Mouse (Mus musculus): ENCODE results near the gene Rbbp4. TPM values are rescaled to one million over a fixed set of nuclear protein-coding genes. Genes with fewer than 3 reads are reported as not detected.

Rbbp4 gene
- polyA plus RNA-seq, 1 experiment = 16.6 TPM

GRCm38 (mm10) chr4:129323491-129323890, 11.7 kb downstream of the Rbbp4 start:
- Histone ChIP-seq H3K4me3 (ENCODE audit: extremely low read depth, insufficient read depth, insufficient read length) (no peak overlapping the region), H3K27me3 (ENCODE audit: control insufficient read depth, insufficient read depth, low read length) (no peaks in the 10 kb centered on the region), H3K4me1 (ENCODE audit: control insufficient read depth, insufficient read depth, insufficient read length) (no peaks in the 10 kb centered on the region; the same call in 1 of the 2 replicates), H3K27ac (ENCODE audit: insufficient read depth, low read length) (no peak overlapping the region), H3K36me3 (ENCODE audit: control insufficient read depth, insufficient read depth, low read length) (peaks cover 30% of the 10 kb centered on the region)
- 85% methylated on average over 1 of the region's 1 CpGs for WGBS
- no peak for DNase-seq (ENCODE audit: low read depth in 1 of 2, low spot score in 2 of 2)
- TF ChIP-seq CTCF (IDR thresholded peaks at IDR 0.05; ENCODE audit: extremely low read depth, insufficient read depth, insufficient read length, insufficient replicate concordance) (no peak), POLR2A (IDR thresholded peaks at IDR 0.05; ENCODE audit: low read depth, low read length) (no peak)

DNA sequence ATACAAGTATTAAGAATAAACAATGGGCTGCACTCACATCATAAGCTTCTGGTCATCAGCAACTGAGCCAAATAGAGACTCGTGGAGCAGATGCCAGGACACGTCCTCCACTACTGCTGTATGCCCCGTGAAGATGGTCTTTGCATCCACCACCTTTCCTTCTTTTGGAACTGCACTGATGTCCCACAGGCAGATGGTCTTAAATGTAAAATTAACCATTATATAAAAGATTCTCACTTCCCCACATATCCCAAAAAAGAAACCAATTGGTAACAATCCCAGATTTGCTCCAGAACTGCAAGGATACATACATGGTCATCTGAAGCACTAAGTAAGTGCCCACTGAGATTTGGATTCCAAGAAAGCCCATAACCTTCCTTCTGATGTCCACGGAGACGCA, 13.1 kb downstream of the Rbbp4 start:
- Histone ChIP-seq H3K27me3 (ENCODE audit: control insufficient read depth, insufficient read depth, low read length) (no peaks in the 10 kb centered on the region), H3K4me1 (ENCODE audit: control insufficient read depth, insufficient read depth, insufficient read length) (no peaks in the 10 kb centered on the region; the same call in 1 of the 2 replicates), H3K36me3 (ENCODE audit: control insufficient read depth, insufficient read depth, low read length) (peaks cover 23% of the 10 kb centered on the region), H3K27ac (ENCODE audit: insufficient read depth, low read length) (no peak overlapping the region), H3K4me3 (ENCODE audit: extremely low read depth, insufficient read depth, insufficient read length) (no peak overlapping the region)
- no peak for DNase-seq (ENCODE audit: low read depth in 1 of 2, low spot score in 2 of 2)
- no peak for TF ChIP-seq CTCF (IDR thresholded peaks at IDR 0.05; ENCODE audit: extremely low read depth, insufficient read depth, insufficient read length, insufficient replicate concordance)
- 91% methylated on average over 5 of the region's 5 CpGs for WGBS

GRCm38 (mm10) chr4:129320876-129321275, 14.3 kb downstream of the Rbbp4 start:
- Histone ChIP-seq H3K4me3 (ENCODE audit: extremely low read depth, insufficient read depth, insufficient read length) (no peak overlapping the region), H3K27me3 (ENCODE audit: control insufficient read depth, insufficient read depth, low read length) (no peaks in the 10 kb centered on the region), H3K27ac (ENCODE audit: insufficient read depth, low read length) (no peak overlapping the region), H3K4me1 (ENCODE audit: control insufficient read depth, insufficient read depth, insufficient read length) (no peaks in the 10 kb centered on the region; the same call in 1 of the 2 replicates), H3K36me3 (ENCODE audit: control insufficient read depth, insufficient read depth, low read length) (peaks cover 26% of the 10 kb centered on the region)
- no peak for DNase-seq (ENCODE audit: low read depth in 1 of 2, low spot score in 2 of 2)
- WGBS = 86% methylated on average over 1 of the region's 1 CpGs
- TF ChIP-seq POLR2A (IDR thresholded peaks at IDR 0.05; ENCODE audit: low read depth, low read length) (no peak), CTCF (IDR thresholded peaks at IDR 0.05; ENCODE audit: extremely low read depth, insufficient read depth, insufficient read length, insufficient replicate concordance) (no peak)

GRCm38 (mm10) chr4:129313886-129314285, 21.3 kb downstream of the Rbbp4 start:
- no peak for DNase-seq (ENCODE audit: low read depth in 1 of 2, low spot score in 2 of 2)
- TF ChIP-seq CTCF (IDR thresholded peaks at IDR 0.05; ENCODE audit: extremely low read depth, insufficient read depth, insufficient read length, insufficient replicate concordance) (no peak), POLR2A (IDR thresholded peaks at IDR 0.05; ENCODE audit: low read depth, low read length) (no peak)
- H3K36me3 ChIP-seq (ENCODE audit: control insufficient read depth, insufficient read depth, low read length) = peaks cover 41% of the 10 kb centered on the region
- no peak overlapping the region for H3K27ac ChIP-seq (ENCODE audit: insufficient read depth, low read length)
- 88% methylated on average over 3 of the region's 3 CpGs for WGBS
- no peaks in the 10 kb centered on the region for H3K4me1 ChIP-seq (ENCODE audit: control insufficient read depth, insufficient read depth, insufficient read length)
- H3K27me3 ChIP-seq (ENCODE audit: control insufficient read depth, insufficient read depth, low read length) = no peaks in the 10 kb centered on the region
- H3K4me3 ChIP-seq (ENCODE audit: extremely low read depth, insufficient read depth, insufficient read length) = no peak overlapping the region

DNA sequence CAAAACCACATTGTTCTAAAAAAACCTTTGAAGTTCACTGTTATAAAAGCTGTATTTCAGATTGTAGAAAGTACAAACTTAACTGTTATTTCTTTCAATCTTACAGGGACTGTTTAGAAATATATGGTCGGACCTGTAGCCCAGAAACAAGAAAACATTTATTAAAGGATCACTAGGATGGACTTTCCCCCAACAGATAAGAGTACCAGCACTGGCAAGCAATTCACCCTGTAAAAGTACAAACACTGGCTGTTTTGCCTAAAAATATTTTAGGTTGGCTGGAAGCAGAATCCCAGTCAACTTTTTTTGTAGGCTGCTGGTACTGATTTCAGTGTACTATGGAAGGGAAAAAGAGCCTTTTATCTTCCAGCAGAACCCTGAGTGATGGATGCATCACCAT, 27.2 kb downstream of the Rbbp4 start:
- peaks cover 25% of the 10 kb centered on the region for H3K36me3 ChIP-seq (ENCODE audit: control insufficient read depth, insufficient read depth, low read length)
- DNase-seq (ENCODE audit: low read depth in 1 of 2, low spot score in 2 of 2) = no peak
- no peak overlapping the region for H3K27ac ChIP-seq (ENCODE audit: insufficient read depth, low read length)
- no peak for TF ChIP-seq CTCF (IDR thresholded peaks at IDR 0.05; ENCODE audit: extremely low read depth, insufficient read depth, insufficient read length, insufficient replicate concordance)
- TF ChIP-seq POLR2A (IDR thresholded peaks at IDR 0.05; ENCODE audit: low read depth, low read length) = no peak
- H3K4me3 ChIP-seq (ENCODE audit: extremely low read depth, insufficient read depth, insufficient read length) = no peak overlapping the region
- no peaks in the 10 kb centered on the region for H3K27me3 ChIP-seq (ENCODE audit: control insufficient read depth, insufficient read depth, low read length)
- WGBS = 95% methylated on average over 1 of the region's 1 CpGs
- H3K4me1 ChIP-seq (ENCODE audit: control insufficient read depth, insufficient read depth, insufficient read length) = no peaks in the 10 kb centered on the region

GRCm38 (mm10) chr4:129304306-129304705, 30.9 kb downstream of the Rbbp4 start:
- WGBS = 84% methylated on average over 1 of the region's 1 CpGs
- peaks cover 9% of the 10 kb centered on the region for H3K36me3 ChIP-seq (ENCODE audit: control insufficient read depth, insufficient read depth, low read length)
- H3K27ac ChIP-seq (ENCODE audit: insufficient read depth, low read length) = no peak overlapping the region
- no peaks in the 10 kb centered on the region for H3K27me3 ChIP-seq (ENCODE audit: control insufficient read depth, insufficient read depth, low read length)
- TF ChIP-seq CTCF (IDR thresholded peaks at IDR 0.05; ENCODE audit: extremely low read depth, insufficient read depth, insufficient read length, insufficient replicate concordance) (no peak), POLR2A (IDR thresholded peaks at IDR 0.05; ENCODE audit: low read depth, low read length) (no peak)
- no peak for DNase-seq (ENCODE audit: low read depth in 1 of 2, low spot score in 2 of 2)
- H3K4me3 ChIP-seq (ENCODE audit: extremely low read depth, insufficient read depth, insufficient read length) = no peak overlapping the region
- no peaks in the 10 kb centered on the region for H3K4me1 ChIP-seq (ENCODE audit: control insufficient read depth, insufficient read depth, insufficient read length)

DNA sequence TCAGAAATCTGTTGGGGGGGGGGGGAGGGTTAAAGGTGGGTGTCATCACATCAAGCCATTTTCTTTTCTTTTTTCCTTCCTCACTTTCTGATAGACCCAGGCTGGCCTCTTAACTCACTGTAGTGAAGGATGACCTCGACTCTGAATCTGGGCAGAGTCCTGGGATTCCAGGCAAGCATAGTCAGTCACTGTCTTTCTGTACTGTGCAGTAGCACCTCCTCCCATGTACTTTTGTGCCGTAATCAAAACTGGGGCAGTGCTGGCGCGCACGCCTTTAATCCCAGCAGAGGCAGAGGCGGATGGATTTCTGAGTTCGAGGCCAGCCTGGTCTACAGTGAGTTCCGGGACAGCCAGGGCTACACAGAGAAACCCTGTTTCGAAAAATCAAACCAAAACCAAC, 31.4 kb downstream of the Rbbp4 start:
- 87% methylated on average over 9 of the region's 9 CpGs for WGBS
- no peak for TF ChIP-seq CTCF (IDR thresholded peaks at IDR 0.05; ENCODE audit: extremely low read depth, insufficient read depth, insufficient read length, insufficient replicate concordance)
- Histone ChIP-seq H3K27me3 (ENCODE audit: control insufficient read depth, insufficient read depth, low read length) (no peaks in the 10 kb centered on the region), H3K27ac (ENCODE audit: insufficient read depth, low read length) (no peak overlapping the region), H3K4me1 (ENCODE audit: control insufficient read depth, insufficient read depth, insufficient read length) (no peaks in the 10 kb centered on the region), H3K4me3 (ENCODE audit: extremely low read depth, insufficient read depth, insufficient read length) (no peak overlapping the region), H3K36me3 (ENCODE audit: control insufficient read depth, insufficient read depth, low read length) (peaks cover 6% of the 10 kb centered on the region)
- DNase-seq (ENCODE audit: low read depth in 1 of 2, low spot score in 2 of 2) = no peak
